Mouse (Mus musculus) CD8-positive naive resting alpha-beta T cell, adult 2 months (primary cell): ENCODE results near the gene Kcnk13.

Experiments used
- DNase-seq, 2 experiments: peaks; one replicate each; pipeline ENCODE4 v3.0.0; 2022; ENCODE audit warnings: low read depth in 2 of 2, low spot score in 2 of 2

Kcnk13 gene

GRCm38 (mm10) chr12:100015146-100015545 lies 50.8 kb downstream of the Kcnk13 start:
- DNase-seq = no peak

DNA sequence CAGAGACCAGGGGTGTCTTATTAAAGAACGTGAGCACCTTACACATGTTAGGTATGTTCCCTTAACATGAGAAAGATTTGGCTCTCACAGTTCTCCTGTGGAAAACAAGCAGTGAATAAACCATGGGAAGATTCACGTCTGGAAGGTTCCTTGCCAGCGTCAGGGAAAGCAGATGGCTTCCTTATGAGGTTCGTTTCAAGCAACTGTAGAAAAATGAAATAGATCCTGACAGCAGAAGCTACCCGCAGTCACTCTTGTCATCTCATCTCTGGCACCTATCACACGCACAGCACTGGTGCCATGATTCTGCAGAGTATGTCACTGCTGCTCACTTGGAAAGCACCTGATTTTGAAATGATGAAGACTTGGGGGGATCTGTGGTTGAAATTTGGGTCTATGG lies 53.4 kb downstream of the Kcnk13 start:
- DNase-seq = no peak

- DNase-seq = no peak
These were observed 58.2 kb downstream of the Kcnk13 start for GRCm38 (mm10) chr12:100022490-100022889.

GRCm38 (mm10) chr12:100023821-100024365 lies 59.6 kb downstream of the Kcnk13 start:
- DNase-seq = no peak

DNA sequence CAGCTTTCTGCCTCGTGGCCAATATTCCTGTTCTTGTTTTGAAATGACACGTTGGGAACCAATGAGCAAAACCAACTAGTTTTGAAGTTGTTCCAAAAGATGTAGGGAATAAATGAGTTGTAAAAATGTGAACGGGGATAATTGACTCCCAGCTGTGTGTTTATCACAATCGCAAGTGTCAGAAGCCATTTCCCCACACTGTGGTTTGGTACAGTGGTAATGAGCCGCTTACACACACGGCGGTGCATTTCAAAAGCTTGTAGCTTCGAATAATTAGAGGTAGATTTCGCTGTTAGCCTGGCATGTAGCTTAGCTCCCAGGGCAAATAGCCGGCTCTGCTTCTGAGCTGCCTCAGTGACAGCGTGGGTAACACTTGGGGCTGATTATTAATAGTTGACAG lies 61.4 kb downstream of the Kcnk13 start:
- DNase-seq = no peak

- no peak for DNase-seq
These were observed 62.5 kb downstream of the Kcnk13 start for GRCm38 (mm10) chr12:100026715-100027245.

DNA sequence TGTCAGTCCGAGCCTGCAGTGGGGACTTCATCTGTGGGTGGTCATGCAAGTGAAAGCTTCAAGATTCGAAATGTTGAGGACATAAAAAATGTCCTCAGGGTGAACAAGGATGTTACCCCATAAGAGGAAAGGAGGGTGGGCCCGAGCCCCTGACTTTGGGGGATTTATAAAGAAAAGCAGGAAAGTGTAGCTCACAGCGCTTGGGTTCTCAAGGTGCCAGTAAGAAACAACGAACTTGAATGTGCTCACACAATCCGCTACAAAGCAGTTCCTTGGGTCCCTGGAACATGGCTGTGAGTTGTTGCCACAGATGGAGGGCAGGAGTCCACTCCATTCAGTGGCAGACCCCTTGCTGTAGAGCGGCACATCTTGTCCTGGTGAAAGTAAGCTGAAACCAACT lies 63.0 kb downstream of the Kcnk13 start:
- no peak for DNase-seq

GRCm38 (mm10) chr12:100031681-100032080 lies 67.4 kb downstream of the Kcnk13 start:
- no peak for DNase-seq

DNA sequence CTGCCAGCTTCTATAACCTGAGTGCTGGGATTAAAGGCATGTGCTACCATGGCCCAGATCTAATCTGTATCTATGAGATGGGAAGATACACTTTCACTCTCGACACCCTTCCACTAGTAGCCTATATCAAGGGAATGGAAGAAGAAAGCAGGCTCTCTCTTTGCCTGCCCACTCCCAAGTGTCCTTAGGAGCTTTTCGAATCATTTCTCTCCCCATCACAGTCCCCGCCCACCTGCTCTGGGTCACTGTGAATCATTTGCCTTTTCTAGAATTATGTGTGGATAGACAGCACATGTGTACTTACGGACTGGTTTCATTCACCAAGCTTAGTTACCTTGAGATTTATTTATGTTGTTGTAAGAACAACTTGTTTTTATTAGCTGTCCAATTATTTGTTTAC lies 68.2 kb downstream of the Kcnk13 start:
- DNase-seq = no peak

DNA sequence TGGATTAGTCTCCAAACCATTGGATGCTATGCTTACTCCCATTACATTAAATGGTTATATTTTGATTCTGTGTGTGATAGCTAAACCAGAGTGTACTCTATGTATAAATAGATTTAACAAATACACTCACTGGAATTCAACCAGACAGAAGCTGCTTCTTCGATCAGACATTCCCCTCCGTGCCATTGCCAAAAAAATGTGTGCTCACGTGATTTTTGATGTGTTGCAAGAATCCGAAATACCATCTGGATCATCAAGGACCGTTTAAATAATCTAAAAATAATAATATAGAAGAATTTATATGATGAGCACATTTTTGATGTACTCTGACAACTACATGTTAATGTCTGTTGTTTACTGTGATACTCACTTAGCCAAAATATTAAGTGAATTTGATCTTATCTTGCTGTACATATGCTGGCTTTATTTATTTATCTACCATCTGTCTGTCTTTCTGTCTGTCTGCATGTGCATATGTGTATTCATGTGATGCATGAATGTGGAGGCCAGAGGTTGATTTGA lies 74.5 kb downstream of the Kcnk13 start:
- DNase-seq = no peak

GRCm38 (mm10) chr12:100042116-100042515 lies 77.8 kb downstream of the Kcnk13 start:
- no peak for DNase-seq

DNA sequence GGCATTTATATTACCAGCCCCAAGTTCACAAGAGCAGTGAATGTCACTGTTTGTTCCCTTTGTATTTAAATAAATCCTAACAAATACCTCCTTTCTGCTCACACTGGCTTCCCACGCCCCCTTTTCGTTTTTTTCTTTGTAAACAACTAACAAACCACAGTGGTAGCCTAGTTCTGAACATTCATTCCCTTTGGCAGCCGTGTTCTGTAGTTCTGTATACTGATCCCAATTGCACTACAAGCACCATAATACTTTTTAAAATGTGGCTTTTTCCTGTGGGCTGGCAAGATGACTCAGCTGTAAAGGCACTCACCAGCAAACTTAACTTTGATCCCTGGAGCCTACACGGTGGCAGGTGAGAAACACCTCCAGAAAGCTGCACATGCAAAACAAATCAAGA lies 80.4 kb downstream of the Kcnk13 start:
- no peak for DNase-seq

- no peak for DNase-seq
These were observed 86.3 kb downstream of the Kcnk13 start for GRCm38 (mm10) chr12:100050552-100050951.

DNA sequence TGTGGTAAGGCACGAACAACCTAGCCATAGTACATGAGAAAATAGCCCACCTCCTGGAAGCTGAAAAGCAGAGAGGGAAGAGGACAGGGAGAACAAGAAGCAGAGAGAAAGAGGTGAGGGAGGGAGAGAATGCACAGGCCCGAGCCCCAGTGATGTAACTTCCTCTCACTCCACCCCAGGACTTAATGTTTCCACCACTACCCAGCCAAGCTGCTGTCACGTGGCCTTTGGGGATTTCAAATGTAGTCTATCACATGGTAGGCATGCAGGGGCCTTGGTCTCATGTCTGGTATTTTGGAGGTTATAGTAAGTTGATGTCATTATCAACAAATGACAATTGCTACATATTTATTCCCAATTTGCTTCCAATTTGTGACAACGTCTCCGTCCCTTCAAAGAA lies 89.3 kb downstream of the Kcnk13 start:
- no peak for DNase-seq

- no peak for DNase-seq
These were observed 96.8 kb downstream of the Kcnk13 start for GRCm38 (mm10) chr12:100061071-100061470.

- DNase-seq = no peak
These were observed 97.5 kb downstream of the Kcnk13 start for GRCm38 (mm10) chr12:100061826-100062225.

DNA sequence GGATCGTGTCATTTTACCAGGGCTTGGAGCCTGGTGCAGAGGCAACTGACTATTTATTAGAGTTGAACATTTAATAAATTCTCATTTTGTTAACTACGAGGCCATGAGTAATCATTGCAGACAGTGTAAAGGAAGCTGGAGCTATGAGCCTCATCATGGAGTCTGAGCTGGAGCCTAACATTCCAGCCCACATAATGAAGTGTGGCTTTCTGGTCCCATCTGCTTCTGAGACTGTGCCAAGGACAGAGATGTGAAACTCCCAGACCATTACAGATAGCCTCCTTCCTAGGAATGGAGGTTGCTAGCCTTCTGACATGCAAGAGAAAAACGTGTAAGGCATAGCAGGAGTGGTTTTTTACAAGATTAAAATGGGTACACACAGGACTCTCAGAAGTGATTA lies 98.3 kb downstream of the Kcnk13 start:
- DNase-seq = no peak

DNA sequence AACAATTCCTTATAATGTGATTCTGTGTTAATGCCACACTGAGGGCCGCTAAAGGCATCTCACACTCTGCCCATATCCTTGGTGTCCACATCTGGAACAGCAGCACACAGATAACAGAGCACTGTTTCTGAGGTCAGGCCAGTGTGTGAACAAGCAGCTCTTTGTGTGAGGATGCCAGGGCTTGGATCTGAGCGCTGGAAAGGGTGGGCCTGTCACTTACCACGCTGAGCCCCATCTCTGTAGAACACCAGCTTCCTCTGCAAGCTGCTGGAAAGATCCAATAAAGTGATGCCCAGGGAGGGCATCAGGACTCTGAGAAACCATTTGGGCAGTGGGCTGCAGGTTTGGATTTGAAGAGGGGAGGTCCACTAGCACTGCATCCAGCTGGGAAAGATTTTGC lies 100.8 kb downstream of the Kcnk13 start:
- no peak for DNase-seq

DNA sequence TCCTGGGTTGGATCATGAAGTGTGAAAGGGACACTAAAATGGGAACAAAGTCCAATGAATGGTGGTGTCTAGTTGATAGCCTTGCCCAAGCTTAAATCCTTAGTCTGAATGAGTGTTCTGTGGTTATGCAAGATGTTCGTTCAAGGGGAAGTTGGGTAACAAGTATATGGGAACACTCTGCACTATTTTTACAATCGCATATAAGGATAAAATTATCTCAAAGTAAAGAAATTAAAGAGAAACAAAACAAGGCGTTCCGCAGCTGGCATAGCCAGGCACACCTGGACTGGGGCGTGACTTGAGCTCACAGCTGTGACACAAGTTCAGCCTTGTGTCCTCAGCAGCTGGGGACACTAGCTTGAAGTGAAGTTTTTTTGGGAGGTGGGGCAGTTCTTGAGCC lies 103.2 kb downstream of the Kcnk13 start:
- DNase-seq = no peak

GRCm38 (mm10) chr12:100073201-100073672 lies 108.9 kb downstream of the Kcnk13 start:
- no peak for DNase-seq

- no peak for DNase-seq
These were observed 111.4 kb downstream of the Kcnk13 start for GRCm38 (mm10) chr12:100075715-100076114.

DNA sequence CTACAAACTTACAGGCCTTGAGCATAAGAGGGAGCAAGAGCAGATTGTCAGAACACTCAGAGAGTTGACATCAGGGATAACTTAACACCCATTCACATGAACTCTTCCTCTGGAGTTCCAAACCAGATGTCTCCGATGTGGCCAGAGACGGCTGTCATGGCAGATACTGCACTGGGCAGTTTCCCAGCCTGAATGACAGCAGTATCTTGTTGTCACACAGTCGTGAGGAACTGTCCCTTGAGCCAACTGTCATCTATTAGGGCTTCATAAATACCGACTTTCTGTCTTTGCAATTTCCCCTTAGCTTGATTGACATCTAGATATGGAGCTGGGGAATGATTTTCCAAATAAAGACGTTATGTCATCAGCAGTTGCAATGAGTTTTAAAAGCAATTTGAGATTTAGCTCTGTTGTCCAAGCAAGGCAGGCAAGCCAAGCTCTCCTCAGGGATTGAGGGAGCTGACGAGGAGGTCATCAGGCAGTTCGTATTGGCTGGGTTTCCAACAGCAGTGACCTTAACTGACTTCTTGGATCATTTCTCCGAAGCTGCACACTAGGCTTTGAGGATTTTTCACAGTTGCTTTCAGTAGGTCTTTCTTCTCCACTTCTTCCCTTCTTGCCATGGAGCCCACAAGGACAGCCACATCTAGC lies 115.5 kb downstream of the Kcnk13 start:
- DNase-seq = no peak

DNA sequence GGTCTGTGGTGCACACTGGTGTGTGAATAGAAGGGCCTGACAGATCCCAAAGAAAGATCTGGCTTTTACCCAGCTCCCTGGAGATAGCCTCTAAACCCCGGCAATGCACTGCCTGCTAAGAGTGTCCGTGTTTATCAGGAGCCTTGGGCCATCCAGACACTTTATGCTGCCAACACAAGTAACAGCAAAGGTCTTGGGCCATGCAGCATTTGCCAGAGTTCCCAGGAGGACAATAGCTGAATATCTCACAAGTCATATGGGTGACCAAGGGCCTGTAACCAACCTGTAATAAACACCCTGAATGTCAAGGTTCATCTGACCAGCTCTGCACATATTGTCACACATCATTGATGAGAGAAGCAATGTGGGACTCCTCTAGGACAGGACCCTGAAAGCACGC lies 123.7 kb downstream of the Kcnk13 start:
- no peak for DNase-seq
